Mouse (Mus musculus): ENCODE measurements at regions not wholly inside any gene's neighbourhood (a gene's known extent, or its start where the extent isn't known, plus 50 kb on each side); places are given as distances from the start of the nearest gene placed in this dataset.

- H3K4me1 ChIP-seq (ENCODE audit: control insufficient read depth), result no peaks in the 10 kb centered on the region
- no peak overlapping the region for H3K4me3 ChIP-seq (replicated peaks)
- no peaks in the 10 kb centered on the region for H3K9me3 ChIP-seq (ENCODE audit: control insufficient read depth, low read length)
- H3K27me3 ChIP-seq (ENCODE audit: control insufficient read depth), result no peaks in the 10 kb centered on the region
- H3K36me3 ChIP-seq (ENCODE audit: control insufficient read depth), result no peaks in the 10 kb centered on the region
- no peak for TF ChIP-seq GATA1 (IDR thresholded peaks at IDR 0.05; ENCODE audit: low read length)
These were observed 52.7 kb downstream of the Phlda1 start for GRCm38 (mm10) chr10:111558675-111559340.

- H3K27me3 ChIP-seq (ENCODE audit: control insufficient read depth), result no peaks in the 10 kb centered on the region
- no peaks in the 10 kb centered on the region for H3K4me1 ChIP-seq (ENCODE audit: control insufficient read depth)
- no peak overlapping the region for H3K4me3 ChIP-seq (replicated peaks)
- TF ChIP-seq TAL1 (IDR thresholded peaks at IDR 0.05; ENCODE audit: low read length), result no peak
- TF ChIP-seq GATA1 (IDR thresholded peaks at IDR 0.05; ENCODE audit: low read length), result no peak
- no peaks in the 10 kb centered on the region for H3K9me3 ChIP-seq (ENCODE audit: control insufficient read depth, low read length)
- no peaks in the 10 kb centered on the region for H3K36me3 ChIP-seq (ENCODE audit: control insufficient read depth)
These were observed 53.5 kb downstream of the Phlda1 start for GRCm38 (mm10) chr10:111559341-111560246.

- Histone ChIP-seq H3K27me3 (ENCODE audit: control insufficient read depth) (no peaks in the 10 kb centered on the region), H3K4me1 (ENCODE audit: control insufficient read depth) (no peaks in the 10 kb centered on the region), H3K9me3 (ENCODE audit: control insufficient read depth, low read length) (no peaks in the 10 kb centered on the region), H3K4me3 (replicated peaks) (no peak overlapping the region), H3K36me3 (ENCODE audit: control insufficient read depth) (no peaks in the 10 kb centered on the region)
- TF ChIP-seq TAL1 (IDR thresholded peaks at IDR 0.05; ENCODE audit: low read length) (no peak), GATA1 (IDR thresholded peaks at IDR 0.05; ENCODE audit: low read length) (no peak)
These were observed 56.5 kb downstream of the Phlda1 start for GRCm38 (mm10) chr10:111562628-111563027.

GRCm38 (mm10) chr10:111566873-111567381 lies 60.8 kb downstream of the Phlda1 start:
- Histone ChIP-seq H3K9me3 (ENCODE audit: control insufficient read depth, low read length) (no peaks in the 10 kb centered on the region), H3K4me3 (replicated peaks) (no peak overlapping the region), H3K4me1 (ENCODE audit: control insufficient read depth) (no peaks in the 10 kb centered on the region), H3K27me3 (ENCODE audit: control insufficient read depth) (no peaks in the 10 kb centered on the region), H3K36me3 (ENCODE audit: control insufficient read depth) (no peaks in the 10 kb centered on the region)
- no peak for TF ChIP-seq TAL1 (IDR thresholded peaks at IDR 0.05; ENCODE audit: low read length)
- no peak for TF ChIP-seq GATA1 (IDR thresholded peaks at IDR 0.05; ENCODE audit: low read length)

- Histone ChIP-seq H3K9me3 (ENCODE audit: control insufficient read depth, low read length) (no peaks in the 10 kb centered on the region), H3K4me3 (replicated peaks) (no peak overlapping the region), H3K27me3 (ENCODE audit: control insufficient read depth) (no peaks in the 10 kb centered on the region; the same call in 1 of the 2 replicates), H3K36me3 (ENCODE audit: control insufficient read depth) (no peaks in the 10 kb centered on the region), H3K4me1 (ENCODE audit: control insufficient read depth) (peaks cover 3% of the 10 kb centered on the region)
- TF ChIP-seq TAL1 (IDR thresholded peaks at IDR 0.05; ENCODE audit: low read length) (no peak), GATA1 (IDR thresholded peaks at IDR 0.05; ENCODE audit: low read length) (no peak)
These were observed 64.6 kb downstream of the Phlda1 start for GRCm38 (mm10) chr10:111570501-111571258.

- peaks cover 6% of the 10 kb centered on the region for H3K4me1 ChIP-seq (ENCODE audit: control insufficient read depth)
- no peaks in the 10 kb centered on the region; the same call in 1 of the 2 replicates for H3K27me3 ChIP-seq (ENCODE audit: control insufficient read depth)
- H3K36me3 ChIP-seq (ENCODE audit: control insufficient read depth), result no peaks in the 10 kb centered on the region
- H3K4me3 ChIP-seq (replicated peaks), result no peak overlapping the region
- H3K9me3 ChIP-seq (ENCODE audit: control insufficient read depth, low read length), result no peaks in the 10 kb centered on the region
- TF ChIP-seq GATA1 (IDR thresholded peaks at IDR 0.05; ENCODE audit: low read length) (no peak), TAL1 (IDR thresholded peaks at IDR 0.05; ENCODE audit: low read length) (no peak)
These were observed 68.1 kb downstream of the Phlda1 start for GRCm38 (mm10) chr10:111574231-111574630.

GRCm38 (mm10) chr10:111574812-111575211 lies 68.7 kb downstream of the Phlda1 start:
- no peak overlapping the region for H3K4me3 ChIP-seq (replicated peaks)
- H3K9me3 ChIP-seq (ENCODE audit: control insufficient read depth, low read length), result no peaks in the 10 kb centered on the region
- no peaks in the 10 kb centered on the region; the same call in 1 of the 2 replicates for H3K27me3 ChIP-seq (ENCODE audit: control insufficient read depth)
- H3K4me1 ChIP-seq (ENCODE audit: control insufficient read depth), result peaks cover 6% of the 10 kb centered on the region
- no peaks in the 10 kb centered on the region for H3K36me3 ChIP-seq (ENCODE audit: control insufficient read depth)
- TF ChIP-seq TAL1 (IDR thresholded peaks at IDR 0.05; ENCODE audit: low read length) (no peak), GATA1 (IDR thresholded peaks at IDR 0.05; ENCODE audit: low read length) (no peak)

GRCm38 (mm10) chr10:111575256-111575655 lies 69.2 kb downstream of the Phlda1 start:
- no peaks in the 10 kb centered on the region for H3K36me3 ChIP-seq (ENCODE audit: control insufficient read depth)
- no peak overlapping the region for H3K4me3 ChIP-seq (replicated peaks)
- no peaks in the 10 kb centered on the region; the same call in 1 of the 2 replicates for H3K27me3 ChIP-seq (ENCODE audit: control insufficient read depth)
- H3K9me3 ChIP-seq (ENCODE audit: control insufficient read depth, low read length), result no peaks in the 10 kb centered on the region
- peaks cover 9% of the 10 kb centered on the region for H3K4me1 ChIP-seq (ENCODE audit: control insufficient read depth)
- TF ChIP-seq GATA1 (IDR thresholded peaks at IDR 0.05; ENCODE audit: low read length) (no peak), TAL1 (IDR thresholded peaks at IDR 0.05; ENCODE audit: low read length) (no peak)
